Mouse (Mus musculus) heart, embryonic 15.5 days (tissue): ENCODE data around the gene Pfdn6. TPM values are rescaled to one million over a fixed set of nuclear protein-coding genes. Genes with fewer than 3 reads are reported as not detected.

Experiments used
- ATAC-seq: fragments of 200-750 bp; cut with Nextera tagmentation; replicated peaks from 2 replicates; pipeline ENCODE4 v1.8.0; 2017; ENCODE audit warnings: low read depth, moderate TSS enrichment; ENCODE audit not compliant: insufficient number of reproducible peaks, insufficient read depth, low FRiP score
- H3K27ac ChIP-seq: fragments of 300-500 bp; sonication (generic); 2 replicates; pipeline ENCODE4 v1.5.1; 2015; ENCODE audit warnings: mild to moderate bottlenecking, inconsistent platforms
- H3K27me3 ChIP-seq: fragments of 300-500 bp; sonication (generic); 2 replicates; pipeline ENCODE4 v1.6.1; 2015; ENCODE audit warnings: inconsistent platforms
- H3K36me3 ChIP-seq: fragments of 300-500 bp; sonication (generic); 2 replicates; pipeline ENCODE4 v1.6.1; 2015; ENCODE audit warnings: mild to moderate bottlenecking, inconsistent platforms
- H3K4me1 ChIP-seq: fragments of 300-500 bp; sonication (generic); replicated peaks from 2 replicates; pipeline ENCODE4 v1.6.1; 2015; ENCODE audit warnings: inconsistent platforms
- H3K4me2 ChIP-seq: fragments of 300-500 bp; sonication (generic); 2 replicates; pipeline ENCODE4 v1.6.1; 2015; ENCODE audit warnings: inconsistent platforms, mild to moderate bottlenecking, moderate library complexity
- H3K4me3 ChIP-seq: fragments of 300-500 bp; sonication (generic); 2 replicates; pipeline ENCODE4 v1.5.1; 2015; ENCODE audit warnings: mild to moderate bottlenecking, inconsistent platforms
- H3K9ac ChIP-seq: fragments of 300-500 bp; sonication (generic); 2 replicates; pipeline ENCODE4 v1.6.1; 2015; ENCODE audit warnings: mild to moderate bottlenecking, inconsistent platforms
- H3K9me3 ChIP-seq: fragments of 300-500 bp; sonication (generic); replicated peaks from 2 replicates; pipeline ENCODE4 v1.6.1; 2016; ENCODE audit warnings: inconsistent platforms
- WGBS: fragments of 180-500 bp; shearing (Covaris S2); methylation state at CpG from one replicate; pipeline ENCODE4 v1.1.7; 2015; ENCODE audit warnings: mixed read lengths; 5-methylcytosine and 5-hydroxymethylcytosine counted together
- polyA plus RNA-seq: library from polyadenylated mRNA; unstranded; fragments of >200 nt; fragmentation: Nextera tagmentation; extraction: Ambion mirVana; gene quantifications from 2 replicates; pipeline ENCODE4 v1.2.1, GENCODE M21; 2015

Gene Pfdn6
- polyA plus RNA-seq, 1 experiment from 2014 or later: 115 TPM

- Histone ChIP-seq H3K4me3 (peak overlapping the region; percentile 72), H3K27ac (peak overlapping the region; percentile 86), H3K4me1 (peaks cover 40% of the 10 kb centered on the region), H3K9ac (peak overlapping the region; percentile 82), H3K4me2 (peak overlapping the region; percentile 98), H3K27me3 (no peaks in the 10 kb centered on the region), H3K9me3 (no peaks in the 10 kb centered on the region), H3K36me3 (peaks cover 5% of the 10 kb centered on the region; the same call in 1 of the 2 replicates)
- under 1% methylated on average over 52 of the region's 52 CpGs for WGBS
- peak; percentile 37 for ATAC-seq
Measured at GRCm38 (mm10) chr17:33919351-33920281, 20.5 kb downstream of the Pfdn6 start.

DNA sequence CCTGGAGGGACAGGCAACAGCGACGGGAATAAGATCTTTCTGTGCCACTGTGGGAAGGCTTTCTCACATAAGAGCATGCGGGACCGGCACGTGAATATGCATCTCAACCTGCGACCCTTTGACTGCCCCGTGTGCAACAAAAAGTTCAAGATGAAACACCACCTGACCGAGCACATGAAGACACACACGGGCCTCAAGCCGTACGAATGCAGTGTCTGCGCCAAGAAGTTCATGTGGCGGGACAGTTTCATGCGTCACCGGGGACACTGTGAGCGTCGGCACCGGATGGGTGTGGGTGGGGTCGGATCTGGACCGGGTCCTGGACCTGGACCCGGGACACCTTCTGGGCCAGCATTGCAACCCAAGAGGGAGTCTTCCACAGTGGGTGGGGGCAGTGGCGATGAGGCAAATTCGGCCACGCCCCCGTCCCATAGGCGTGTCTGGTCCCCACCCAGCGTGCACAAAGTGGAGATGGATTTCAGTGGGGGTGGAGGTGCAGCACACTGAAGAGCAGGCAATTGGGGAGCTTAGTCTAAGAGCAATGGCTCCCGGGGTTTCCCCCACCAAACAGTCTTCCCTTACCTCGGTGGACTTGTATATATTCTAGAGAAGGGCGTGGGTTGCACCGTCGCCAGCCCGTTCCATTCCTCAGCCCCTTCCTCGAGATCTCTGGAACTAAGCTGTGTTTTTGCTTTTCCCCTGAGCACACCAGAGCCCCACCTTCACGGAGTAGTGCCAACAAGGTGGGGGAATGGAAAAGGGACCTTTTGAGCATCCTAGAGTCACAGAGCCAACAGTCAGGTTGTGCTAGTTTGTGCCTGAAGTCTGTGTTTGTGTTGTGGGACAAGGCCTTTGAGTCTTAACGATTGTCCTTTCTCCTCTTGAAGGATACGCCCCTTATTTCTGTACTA, 21.6 kb downstream of the Pfdn6 start:
- 52% methylated on average over 37 of the region's 37 CpGs for WGBS
- Histone ChIP-seq H3K36me3 (peaks cover 15% of the 10 kb centered on the region), H3K27me3 (no peaks in the 10 kb centered on the region), H3K9ac (peak overlapping the region; percentile 82), H3K4me2 (peak overlapping the region; percentile 98), H3K4me3 (peak overlapping the region; percentile 72), H3K9me3 (no peaks in the 10 kb centered on the region), H3K27ac (peak overlapping the region; percentile 86), H3K4me1 (peaks cover 45% of the 10 kb centered on the region)
- ATAC-seq: no peak

DNA sequence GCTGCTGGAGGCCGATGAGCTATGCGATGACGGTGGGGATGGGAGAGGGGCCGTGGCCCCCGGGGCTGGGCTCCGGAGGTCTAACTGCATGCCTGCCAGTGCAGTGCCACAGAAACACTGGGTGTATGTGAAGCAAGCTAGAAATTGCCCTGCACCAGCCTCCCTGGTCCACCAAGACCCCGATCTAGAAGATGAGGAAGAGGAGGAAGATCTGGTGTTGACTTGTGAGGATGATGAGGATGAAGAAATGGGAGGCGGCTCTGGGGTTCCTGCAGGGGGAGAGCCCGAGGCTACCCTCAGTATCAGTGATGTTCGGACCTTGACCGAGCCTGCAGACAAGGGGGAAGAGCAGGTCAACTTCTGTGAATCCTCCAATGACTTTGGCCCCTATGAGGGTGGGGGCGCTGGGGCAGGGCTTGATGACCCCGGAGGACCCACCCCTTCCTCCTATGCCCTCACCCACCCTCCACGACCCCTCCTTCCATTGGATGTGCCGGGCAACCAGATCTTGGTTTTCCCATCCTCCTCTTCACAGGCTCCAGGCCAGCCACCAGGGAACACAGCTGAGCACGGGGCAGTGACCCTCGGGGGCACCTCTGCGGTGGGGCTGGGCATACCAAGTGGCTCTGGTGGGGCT, 22.4 kb downstream of the Pfdn6 start:
- no peaks in the 10 kb centered on the region for H3K9me3 ChIP-seq
- H3K36me3 ChIP-seq: peaks cover 21% of the 10 kb centered on the region
- H3K27ac ChIP-seq: no peak overlapping the region
- H3K4me1 ChIP-seq: peaks cover 45% of the 10 kb centered on the region
- H3K4me2 ChIP-seq: peak overlapping the region; percentile 98; the same call in 1 of the 2 replicates
- 82% methylated on average over 18 of the region's 18 CpGs for WGBS
- ATAC-seq: no peak
- H3K27me3 ChIP-seq: no peaks in the 10 kb centered on the region
- H3K9ac ChIP-seq: no peak overlapping the region
- H3K4me3 ChIP-seq: no peak overlapping the region

DNA sequence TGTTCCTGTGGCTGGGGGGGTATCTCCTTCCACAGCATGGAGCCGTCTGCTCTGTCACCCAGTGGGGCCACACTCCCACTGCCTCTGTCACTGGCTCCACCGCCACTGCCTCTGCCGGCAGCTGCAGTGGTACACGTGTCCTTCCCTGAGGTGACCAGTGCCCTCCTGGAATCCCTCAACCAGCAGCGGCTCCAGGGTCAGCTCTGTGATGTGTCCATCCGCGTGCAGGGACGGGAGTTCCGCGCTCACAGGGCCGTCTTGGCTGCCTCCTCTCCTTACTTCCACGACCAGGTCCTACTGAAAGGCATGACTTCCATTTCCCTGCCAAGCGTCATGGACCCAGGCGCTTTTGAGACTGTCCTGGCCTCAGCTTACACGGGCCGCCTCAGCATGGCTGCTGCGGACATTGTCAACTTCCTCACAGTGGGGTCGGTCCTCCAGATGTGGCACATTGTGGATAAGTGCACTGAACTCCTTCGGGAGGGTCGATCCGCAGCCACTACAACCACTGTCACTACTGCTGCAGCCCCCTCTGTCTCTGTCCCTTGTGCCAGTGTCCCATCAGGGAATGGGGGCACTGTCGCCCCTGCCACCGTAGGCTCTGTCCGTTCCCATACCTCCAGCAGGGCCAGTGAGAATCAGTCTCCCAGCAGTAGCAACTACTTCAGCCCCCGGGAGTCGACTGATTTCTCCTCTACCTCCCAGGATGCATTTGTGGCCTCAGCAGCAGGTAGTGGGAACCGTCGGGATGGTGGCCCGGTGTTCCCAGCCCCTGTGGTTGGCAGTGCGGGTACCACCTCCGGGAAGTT, 23.1 kb downstream of the Pfdn6 start:
- 67% methylated on average over 31 of the region's 31 CpGs for WGBS
- Histone ChIP-seq H3K9me3 (no peaks in the 10 kb centered on the region), H3K27me3 (no peaks in the 10 kb centered on the region), H3K36me3 (peaks cover 28% of the 10 kb centered on the region), H3K4me1 (peaks cover 45% of the 10 kb centered on the region), H3K27ac (peak overlapping the region; percentile 85), H3K4me3 (peak overlapping the region; percentile 66), H3K9ac (peak overlapping the region; percentile 57), H3K4me2 (peak overlapping the region; percentile 78)
- no peak for ATAC-seq

- no peaks in the 10 kb centered on the region for H3K27me3 ChIP-seq
- 1% methylated on average over 9 of the region's 20 CpGs for WGBS
- H3K27ac ChIP-seq: peak overlapping the region; percentile 85
- peak overlapping the region; percentile 78 for H3K4me2 ChIP-seq
- H3K4me3 ChIP-seq: peak overlapping the region; percentile 66
- H3K9ac ChIP-seq: peak overlapping the region; percentile 57
- ATAC-seq: peak; percentile 8
- no peaks in the 10 kb centered on the region for H3K9me3 ChIP-seq
- H3K36me3 ChIP-seq: peaks cover 35% of the 10 kb centered on the region
- H3K4me1 ChIP-seq: peaks cover 44% of the 10 kb centered on the region
Measured at GRCm38 (mm10) chr17:33916294-33916693, 23.8 kb downstream of the Pfdn6 start.

DNA sequence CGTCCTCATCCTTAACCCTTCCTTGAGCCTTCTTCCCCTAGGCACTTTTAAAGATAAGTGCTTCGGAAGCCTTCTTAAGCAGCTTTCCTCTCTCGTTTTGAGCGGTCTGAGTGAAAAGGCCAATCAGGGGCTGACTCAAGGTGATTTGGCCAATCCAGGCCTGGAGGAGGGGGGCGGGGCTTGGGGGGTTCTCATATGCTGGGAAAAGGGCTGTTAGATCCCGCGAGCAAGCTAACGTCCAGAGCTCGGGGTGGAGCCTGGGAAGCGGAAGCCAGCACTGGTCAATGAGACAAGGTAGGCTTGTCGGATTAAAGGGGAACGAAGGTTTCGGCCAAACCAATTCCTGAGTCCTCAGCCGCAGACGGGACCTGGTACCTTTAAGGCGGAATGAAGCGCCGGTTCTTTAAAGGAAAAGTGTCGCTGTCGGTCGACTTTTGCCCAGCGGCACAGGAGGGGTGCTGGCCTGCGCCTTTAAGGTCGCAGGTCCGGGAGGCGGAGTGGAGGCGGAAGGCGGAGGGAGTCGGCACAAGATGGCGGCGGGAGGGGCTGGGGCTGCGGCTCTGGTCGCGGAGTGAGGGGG, 24.4 kb downstream of the Pfdn6 start, which contains the start of the genes Tapbp and Zbtb22:
Gene Tapbp (plus strand): TSS at position 229 of the 580 bp plus-strand sequence.
Gene Zbtb22 (plus strand): TSS at position 234 of the 580 bp plus-strand sequence.
- no peaks in the 10 kb centered on the region for H3K9me3 ChIP-seq
- peaks cover 41% of the 10 kb centered on the region for H3K4me1 ChIP-seq
- H3K4me3 ChIP-seq: peak within 1 kb of the TSS; percentile 66
- ATAC-seq: peak; percentile 90
- H3K27me3 ChIP-seq: no peaks in the 10 kb centered on the region
- H3K4me2 ChIP-seq: peak within 1 kb of the TSS; percentile 78
- 0% methylated on average over 28 of the region's 34 CpGs for WGBS
- peak within 1 kb of the TSS; percentile 85 for H3K27ac ChIP-seq
- peak within 1 kb of the TSS; percentile 57 for H3K9ac ChIP-seq
- peaks cover 39% of the 10 kb centered on the region for H3K36me3 ChIP-seq

DNA sequence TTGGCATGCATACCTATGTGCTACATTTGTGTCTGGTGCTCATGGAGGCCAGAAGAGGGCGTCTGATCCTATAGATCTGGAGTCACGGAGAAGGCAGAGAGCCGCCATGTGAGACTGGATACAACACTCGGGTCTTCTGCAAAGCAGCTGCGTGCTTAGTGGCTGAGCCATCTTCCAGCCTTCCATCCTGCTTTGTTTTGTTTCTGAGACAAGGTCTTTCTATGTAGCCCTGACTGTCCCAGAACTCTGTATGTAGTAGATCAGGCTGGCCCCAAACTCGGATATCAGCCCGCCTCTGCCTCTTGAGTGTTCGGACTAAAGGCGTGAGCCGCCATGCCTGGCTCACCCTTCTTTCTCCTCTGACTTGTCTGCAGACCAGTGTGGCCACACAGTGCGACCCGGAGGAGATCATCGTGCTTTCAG, 25.2 kb downstream of the Pfdn6 start:
- no peak for ATAC-seq
- Histone ChIP-seq H3K4me1 (peaks cover 42% of the 10 kb centered on the region), H3K4me2 (peak overlapping the region; percentile 78; the same call in 1 of the 2 replicates), H3K36me3 (peaks cover 39% of the 10 kb centered on the region), H3K4me3 (0 out of 2 replicates have a peak overlapping the region, but pooled peaks have one; percentile 66), H3K27ac (peak overlapping the region; percentile 59; the same call in 1 of the 2 replicates), H3K27me3 (no peaks in the 10 kb centered on the region), H3K9ac (no peak overlapping the region), H3K9me3 (no peaks in the 10 kb centered on the region)
- WGBS: 70% methylated on average over 13 of the region's 13 CpGs

DNA sequence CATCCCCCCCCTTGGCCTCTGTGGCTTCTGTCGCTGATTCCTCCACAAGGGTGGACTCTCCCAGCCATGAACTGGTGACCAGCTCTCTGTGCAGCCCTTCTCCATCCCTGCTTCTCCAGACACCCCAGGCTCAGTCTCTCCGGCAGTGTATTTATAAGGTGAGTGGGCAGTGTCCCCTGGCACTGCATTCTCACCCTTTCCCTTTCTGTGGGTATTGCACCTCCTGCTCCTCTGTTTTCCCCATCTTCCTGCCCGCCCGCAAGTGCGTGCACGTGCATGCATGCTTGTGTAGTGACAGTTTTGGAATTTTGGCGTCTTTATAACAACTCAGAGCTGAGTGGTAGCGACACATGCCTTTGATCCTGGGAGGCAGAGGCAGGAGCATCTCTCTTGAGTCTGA, 26.2 kb downstream of the Pfdn6 start:
- Histone ChIP-seq H3K4me3 (no peak overlapping the region), H3K36me3 (peaks cover 39% of the 10 kb centered on the region), H3K27ac (no peak overlapping the region), H3K9me3 (no peaks in the 10 kb centered on the region), H3K4me2 (no peak overlapping the region), H3K9ac (no peak overlapping the region), H3K4me1 (peaks cover 39% of the 10 kb centered on the region), H3K27me3 (no peaks in the 10 kb centered on the region)
- ATAC-seq: no peak
- WGBS: 95% methylated on average over 8 of the region's 8 CpGs

DNA sequence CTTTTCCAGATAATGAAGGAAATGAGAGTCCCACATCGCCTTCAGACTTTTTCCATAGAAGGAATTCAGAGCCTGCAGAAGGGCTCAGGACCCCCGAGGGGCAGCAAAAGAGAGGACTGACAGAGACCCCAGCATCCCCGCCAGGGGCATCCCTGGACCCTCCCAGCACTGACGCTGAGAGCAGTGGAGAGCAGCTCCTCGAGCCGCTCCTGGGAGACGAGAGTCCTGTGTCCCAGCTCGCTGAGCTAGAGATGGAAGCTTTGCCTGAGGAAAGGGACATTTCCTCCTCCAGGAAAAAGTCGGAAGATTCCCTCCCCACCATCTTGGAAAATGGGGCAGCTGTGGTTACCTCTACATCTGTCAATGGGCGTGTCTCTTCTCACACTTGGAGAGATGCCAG, 26.9 kb downstream of the Pfdn6 start:
- Histone ChIP-seq H3K27ac (no peak overlapping the region), H3K4me2 (no peak overlapping the region), H3K36me3 (peaks cover 39% of the 10 kb centered on the region), H3K9ac (no peak overlapping the region), H3K9me3 (no peaks in the 10 kb centered on the region), H3K4me1 (peaks cover 36% of the 10 kb centered on the region), H3K27me3 (no peaks in the 10 kb centered on the region), H3K4me3 (no peak overlapping the region)
- 87% methylated on average over 10 of the region's 10 CpGs for WGBS
- ATAC-seq: no peak
